11 mouse cellular contexts compared by ENCODE assay signal in genomic region chr10:42976577-42976976, GRCm38 (mm10).
DNase-seq lines count a peak whose midpoint lies in the region.
"Had no signal": no experiment of that assay in that cellular context is flagged by ENCODE, and none has a peak within 500 bp of the region (broad histone marks: within the 10 kb centered on the region; RNA-seq: fewer than 3 reads in every experiment).

No protein-coding gene starts in this region.

- DNase-seq in adrenal gland, postnatal 10 days: peak; percentile 37
- DNase-seq in adrenal gland, postnatal 4 days (ENCODE audit: low spot score in 2 of 2): no peak
- peak; percentile 24 to 25 for DNase-seq in adrenal gland, postnatal 36 days
- DNase-seq in adrenal gland, adult 8-10 months: no peak
- DNase-seq: cerebellum, adult 11 months; cerebellum, adult 18-20 months; cerebellum, adult 8-10 months; cerebellum, adult 9-11 months; cerebellum, postnatal 14 days; cerebellum, postnatal 36 days; embryo, embryonic 11 days had no signal

Comparison
In these comparisons a context has a peak if more than half of its experiments do, and no peak if none do; other contexts are left out.
1. DNase-seq: peak in adrenal gland, postnatal 10 days (single experiment) and adrenal gland, postnatal 36 days (2 of 2); none in adrenal gland, postnatal 4 days (0 of 2) and adrenal gland, adult 8-10 months (single experiment).